Mouse (Mus musculus): ENCODE results near the gene Prkce.
A peak's percentile ranks its signal among the peaks of the same experiment; 100 is the strongest.
"Not testable (repeated sequence)": the region's sequence is repeated elsewhere in the genome, so short reads cannot be mapped to it uniquely, and the experiment has no call there.

The Prkce gene

DNA sequence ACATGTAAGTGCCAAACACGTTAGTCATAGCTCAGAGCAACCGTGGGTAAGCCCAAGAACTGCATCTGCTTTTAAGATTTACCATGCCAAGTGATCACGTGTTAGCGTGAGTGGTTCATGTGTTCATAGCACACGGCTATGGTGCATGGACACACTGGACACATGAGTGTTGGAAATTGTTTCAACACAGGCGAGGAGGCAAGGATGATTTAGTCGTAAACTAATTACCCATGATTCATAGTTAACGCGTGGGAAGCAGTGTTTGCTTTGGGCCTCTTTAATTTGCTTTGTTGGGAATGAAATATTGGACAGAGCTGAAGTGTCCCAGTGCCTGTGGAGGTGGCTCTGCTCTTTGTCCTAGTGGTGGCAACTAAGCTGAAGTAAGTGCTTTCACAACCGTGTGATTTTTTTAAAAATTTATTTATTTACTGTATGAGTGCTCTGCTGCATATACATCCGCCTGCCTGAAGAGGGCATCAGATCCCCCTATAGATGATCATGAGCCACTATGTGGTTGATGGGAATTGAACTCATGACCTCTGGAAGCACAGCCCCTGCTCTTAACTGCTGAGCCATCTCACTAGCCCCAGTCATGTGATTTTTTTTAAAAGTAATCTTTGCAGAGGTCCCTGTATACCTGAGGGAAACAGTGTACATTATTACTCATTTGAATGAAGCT is 290.9 kb downstream of the Prkce start:
- peak; percentile 82 for DNase-seq

DNA sequence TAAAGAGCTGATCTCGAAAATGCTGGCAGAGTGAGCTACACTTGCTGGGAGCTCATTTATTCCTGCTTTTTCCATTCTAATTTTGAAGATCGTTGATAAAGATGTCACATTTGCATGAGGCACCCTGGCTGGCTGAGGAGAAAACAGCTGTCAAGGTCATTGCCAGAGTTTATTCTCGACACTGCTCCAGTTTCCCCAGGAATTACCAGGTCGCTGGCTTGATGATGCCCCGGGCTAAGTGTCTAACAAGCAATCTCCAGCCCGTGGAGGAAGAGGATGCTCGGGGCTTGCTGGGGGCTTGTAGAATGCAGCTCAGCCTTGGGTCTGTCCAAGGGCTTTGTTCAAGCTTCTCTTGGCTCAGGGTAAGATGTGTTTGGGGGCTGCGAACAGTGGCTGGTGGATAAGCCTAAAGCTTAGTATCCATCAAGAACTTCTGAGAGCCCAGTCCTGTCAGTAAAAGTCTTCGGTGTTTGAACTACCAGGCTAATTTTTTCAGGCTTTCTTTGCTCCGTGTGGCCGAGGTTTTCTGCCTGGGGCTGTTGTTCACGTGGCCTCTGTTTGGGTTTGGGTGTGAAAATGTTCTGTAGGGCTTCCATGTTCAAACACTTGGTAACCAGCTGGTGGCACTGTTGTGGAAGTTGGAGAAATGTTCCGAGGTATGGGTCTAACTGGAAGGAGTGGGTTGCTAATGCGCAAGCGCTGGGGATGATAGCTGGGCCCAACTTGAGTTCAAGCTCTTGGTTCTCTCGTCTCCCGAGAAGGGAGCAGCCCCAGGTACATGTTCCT is 293.3 kb downstream of the Prkce start:
- DNase-seq, result peak; percentile 82

DNA sequence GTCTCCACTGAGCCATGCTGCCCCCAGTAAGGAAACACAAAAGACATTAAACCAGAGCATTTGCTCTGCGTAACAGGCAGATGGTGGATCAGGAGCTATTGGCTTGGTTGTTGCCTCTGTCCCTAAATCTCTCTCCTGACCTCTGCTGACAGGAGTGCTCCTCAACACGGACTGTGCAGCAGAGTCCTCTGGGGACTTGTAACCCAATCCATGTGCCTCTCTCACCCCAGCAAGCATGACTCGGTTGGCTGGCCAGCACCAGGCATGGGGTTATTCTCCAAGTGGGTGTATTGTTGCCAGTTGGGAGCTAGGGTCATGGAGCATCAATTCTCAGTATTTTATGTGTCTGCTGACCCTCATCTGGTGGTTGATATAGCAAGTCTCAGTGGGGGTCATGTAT is 295.8 kb downstream of the Prkce start:
- peak; percentile 86 for DNase-seq

DNA sequence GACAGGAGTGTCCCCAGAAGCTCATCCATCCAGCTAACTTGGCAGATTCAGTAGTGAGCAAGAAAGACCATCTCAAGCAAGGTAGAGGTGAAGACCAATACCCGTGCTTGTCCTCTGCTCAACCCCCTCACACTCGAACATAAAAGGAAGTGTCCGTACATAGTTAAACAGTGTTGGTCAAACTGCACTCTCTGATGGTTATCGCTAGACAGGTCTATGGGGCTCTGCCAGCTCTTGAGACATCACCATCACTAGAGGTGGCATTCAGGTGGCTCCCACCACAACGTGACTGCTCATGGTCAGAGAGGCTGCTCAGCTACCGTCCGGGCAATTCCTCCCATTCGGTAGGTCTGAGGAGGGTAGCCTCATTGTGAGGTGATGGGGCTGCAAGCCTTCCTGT is 296.6 kb downstream of the Prkce start:
- peak; percentile 79 for DNase-seq

DNA sequence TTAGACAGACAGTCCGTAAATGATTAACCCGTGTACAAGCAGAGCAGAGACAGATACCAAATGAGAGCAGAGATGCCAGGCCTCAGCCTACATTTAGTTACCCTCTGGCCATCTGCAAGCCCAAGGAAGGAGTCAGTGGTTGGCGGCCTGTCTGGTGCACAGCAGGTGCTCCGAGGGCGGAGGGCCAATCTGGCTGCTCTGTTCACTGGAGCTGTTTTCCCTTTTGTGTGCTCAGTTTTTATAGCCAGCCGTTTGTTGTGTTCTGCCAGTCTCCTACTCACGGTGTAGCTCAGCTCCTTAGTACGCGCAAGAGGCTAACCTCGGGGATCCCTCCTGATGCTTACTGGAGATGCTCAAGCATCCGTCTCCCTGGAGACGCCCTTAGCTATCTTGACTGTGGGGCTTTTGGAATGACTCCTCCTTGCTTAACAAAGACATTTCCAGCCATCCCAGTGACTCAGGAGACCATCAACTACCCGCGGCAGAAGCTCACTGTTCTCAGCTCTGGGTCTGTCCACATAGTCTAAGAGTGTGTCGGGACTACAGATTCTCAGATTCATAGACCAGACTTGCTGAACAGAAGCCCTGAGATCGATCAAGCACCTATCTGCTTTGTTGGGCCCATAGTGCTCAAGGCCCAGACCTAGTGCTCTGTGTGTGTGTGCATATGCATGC is 297.2 kb downstream of the Prkce start:
- peak; percentile 81 for DNase-seq

DNA sequence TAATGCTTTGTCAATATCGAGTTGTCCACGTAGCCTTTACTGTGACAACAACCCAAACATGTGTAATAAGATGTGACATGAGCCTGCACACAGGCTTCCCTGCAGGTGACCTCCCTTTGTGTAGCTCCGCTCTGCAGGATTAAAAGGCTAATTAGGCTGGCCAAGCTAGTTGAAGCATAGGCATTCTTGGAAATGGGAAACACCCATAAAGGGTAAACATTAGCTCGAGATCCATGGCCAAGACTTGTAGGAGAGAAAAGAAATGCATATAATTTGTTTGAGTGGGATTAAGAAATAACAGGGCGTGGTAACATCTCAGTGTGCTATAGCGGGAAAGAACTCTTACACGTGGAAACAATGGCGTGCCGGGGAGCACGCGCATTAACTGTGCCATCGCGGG is 298.3 kb downstream of the Prkce start:
- DNase-seq, result peak; percentile 81

DNA sequence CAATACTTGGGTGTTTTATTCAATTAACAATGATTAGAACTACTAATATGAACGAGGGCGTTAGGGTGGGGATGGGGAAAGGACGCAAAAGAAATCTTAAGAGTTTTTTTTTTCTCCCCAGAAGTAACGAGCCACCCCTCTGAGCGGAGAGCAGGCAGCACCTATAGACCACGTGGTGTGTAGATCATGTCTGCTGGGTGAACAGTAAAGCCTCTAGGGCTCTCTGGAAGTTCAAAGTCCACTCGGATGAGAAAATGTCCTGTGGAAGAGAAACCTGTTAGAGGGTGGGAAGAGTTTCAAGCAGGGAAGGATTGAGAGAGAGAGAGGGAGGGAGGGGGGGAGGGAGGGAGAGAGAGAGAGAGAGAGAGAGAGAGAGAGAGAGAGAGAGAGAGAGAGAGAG is 298.8 kb downstream of the Prkce start:
- DNase-seq, result no peak

DNA sequence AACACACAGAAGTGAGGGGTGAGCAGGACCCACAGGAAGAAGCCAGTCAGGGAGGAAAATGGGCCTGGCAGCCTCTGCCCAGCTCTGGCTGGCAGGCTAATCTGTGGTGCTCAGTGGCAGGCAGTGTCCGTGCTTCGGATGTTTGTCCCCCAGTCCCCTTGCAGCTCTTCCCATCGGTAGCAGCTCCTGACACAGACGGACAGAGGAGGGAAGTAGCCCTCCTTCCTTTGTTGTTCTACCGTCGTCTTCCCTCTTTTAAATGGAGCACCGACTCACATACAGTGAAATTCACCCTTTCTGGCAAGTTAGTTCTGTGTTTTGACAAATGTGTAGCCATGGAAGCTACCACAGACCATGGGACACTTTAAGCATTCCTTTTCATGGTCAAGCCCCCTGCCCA is 299.3 kb downstream of the Prkce start:
- DNase-seq, result peak; percentile 82

DNA sequence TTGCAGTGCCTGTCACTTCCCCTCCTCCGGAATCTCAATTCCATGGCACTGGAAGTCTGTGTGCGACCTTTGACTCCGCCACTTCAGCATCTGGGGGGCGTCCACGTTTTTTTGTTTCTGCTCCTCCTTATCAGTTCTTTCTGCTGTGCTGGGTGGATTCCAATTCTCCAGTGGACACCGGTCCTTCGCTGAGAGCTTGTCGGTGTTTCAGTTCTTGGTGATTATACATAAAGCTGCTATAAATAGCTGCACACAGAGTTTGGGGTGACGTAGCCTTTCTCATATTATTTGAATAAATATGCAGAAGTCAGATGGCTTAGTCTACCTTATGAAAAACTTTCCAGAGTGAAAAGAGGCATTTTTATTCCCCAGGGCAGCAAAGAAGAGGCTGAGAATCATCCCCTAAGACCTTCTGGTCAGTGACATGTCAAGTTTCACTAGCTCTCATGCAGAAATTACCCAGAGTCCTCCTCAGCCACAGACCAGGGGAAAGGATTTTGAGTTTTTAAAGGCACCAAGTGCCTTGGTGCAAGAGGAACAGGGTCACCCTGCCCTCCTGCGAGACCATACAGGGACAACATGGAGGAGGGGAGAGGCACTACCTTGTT is 299.8 kb downstream of the Prkce start:
- DNase-seq, result peak; percentile 84

DNA sequence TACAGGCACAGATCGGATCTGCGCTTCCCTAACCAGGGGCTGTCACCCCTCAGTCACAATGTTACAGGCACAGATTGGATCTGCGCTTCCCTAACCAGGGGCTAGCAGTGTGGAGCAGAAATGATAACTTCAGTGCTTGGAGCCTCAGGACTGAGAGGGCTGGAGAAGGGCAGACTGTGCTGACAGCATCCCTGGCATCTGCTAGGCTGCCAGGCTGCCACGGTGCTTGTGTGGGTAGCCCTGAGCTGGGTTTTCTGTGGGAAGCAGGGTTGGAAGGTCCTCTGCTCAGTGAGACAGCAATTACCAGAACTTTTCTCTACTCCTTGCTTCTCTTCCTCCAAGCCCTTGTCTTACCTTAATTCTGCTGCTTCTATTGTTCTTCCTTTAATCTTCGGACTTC is 300.4 kb downstream of the Prkce start:
- peak; percentile 83 for DNase-seq

DNA sequence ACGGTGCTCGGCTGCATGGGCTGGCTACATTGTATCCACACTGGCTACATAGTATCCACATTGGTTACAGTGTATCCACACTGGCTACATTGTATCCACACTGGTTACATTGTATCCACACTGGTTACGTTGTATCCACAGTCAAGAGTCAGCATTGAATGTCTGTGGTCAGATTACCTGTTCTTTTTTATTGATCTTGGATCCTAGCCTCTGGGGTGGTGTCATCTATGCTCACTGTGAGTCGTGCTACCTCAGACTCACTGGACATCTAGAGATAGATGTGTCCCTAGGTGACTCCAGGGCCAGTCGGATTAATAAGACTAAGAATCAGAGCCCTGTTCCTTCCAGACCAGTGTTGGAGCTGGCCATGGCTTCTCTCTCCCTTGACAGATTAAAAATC is 302.6 kb downstream of the Prkce start:
- peak; percentile 44 for DNase-seq

DNA sequence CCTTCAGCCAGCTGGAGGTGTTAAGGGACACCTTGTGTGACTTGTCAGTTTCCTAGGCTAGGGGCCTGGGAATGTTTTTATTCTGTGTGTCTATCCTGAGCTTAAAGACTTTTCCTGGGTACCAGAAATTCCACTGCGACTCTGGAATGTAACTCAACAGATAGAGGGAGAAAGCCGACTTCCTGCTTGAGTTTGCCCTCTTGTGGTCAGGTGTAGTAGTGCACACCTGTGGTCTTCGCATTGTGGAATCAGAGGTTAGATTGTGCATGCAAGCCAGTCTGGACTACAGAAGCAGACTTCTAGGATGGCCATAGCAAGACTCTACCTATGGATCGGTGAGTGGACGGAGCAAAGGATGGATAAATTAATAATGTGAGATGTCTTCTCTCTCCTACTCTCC is 304.1 kb downstream of the Prkce start:
- peak; percentile 79 for DNase-seq

DNA sequence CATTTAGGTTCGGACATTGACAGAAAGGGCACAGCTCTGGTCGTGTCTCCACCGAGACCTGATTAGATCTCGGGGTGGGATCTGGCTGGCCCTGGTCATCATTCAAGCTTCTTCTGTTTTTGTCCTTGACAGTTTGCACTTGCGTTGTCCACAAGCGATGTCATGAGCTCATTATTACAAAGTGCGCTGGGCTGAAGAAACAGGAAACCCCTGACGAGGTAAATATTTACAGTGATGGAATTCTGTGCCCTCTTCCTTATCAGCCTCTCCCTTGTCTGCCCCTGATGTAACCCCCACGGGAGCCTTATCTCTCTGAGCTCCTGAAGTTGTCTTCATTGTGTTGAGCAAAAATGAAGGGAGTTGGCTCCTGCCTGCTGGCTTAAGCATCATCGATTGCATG is 309.1 kb downstream of the Prkce start:
- peak; percentile 68 for DNase-seq

DNA sequence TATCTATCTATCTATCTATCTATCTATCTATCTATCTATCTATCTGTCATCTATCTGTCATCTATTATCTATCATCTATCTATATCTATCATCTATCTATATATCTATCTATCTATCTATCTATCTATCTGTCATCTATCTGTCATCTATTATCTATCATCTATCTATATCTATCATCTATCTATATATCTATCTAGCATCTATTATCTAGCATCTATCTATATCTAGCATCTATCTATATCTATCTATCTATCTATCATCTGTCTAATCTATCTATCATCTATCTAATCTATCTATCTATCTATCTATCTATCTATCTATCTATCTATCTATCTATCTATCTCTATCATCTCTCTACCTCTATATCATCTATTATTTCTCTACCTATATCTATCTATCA is 309.8 kb downstream of the Prkce start:
- DNase-seq, result not testable (repeated sequence)

DNA sequence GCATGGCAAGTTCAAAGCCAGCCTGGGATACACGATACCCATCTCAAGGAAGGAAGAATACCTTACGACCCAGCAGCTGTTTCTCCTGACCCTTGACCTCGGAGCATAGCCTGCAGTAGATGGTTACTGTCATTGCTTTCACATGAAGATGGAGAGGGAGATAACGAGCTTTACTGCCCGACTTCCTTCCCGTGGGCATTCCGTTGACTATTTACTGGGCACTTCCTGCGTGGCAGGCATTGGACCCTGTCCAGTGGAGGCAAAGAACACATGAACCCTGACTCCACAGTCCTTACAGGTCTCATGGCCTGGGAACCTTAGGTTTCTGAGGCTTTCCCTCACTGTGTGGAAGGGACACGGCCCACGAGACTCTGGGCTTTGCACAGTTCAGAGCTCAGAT is 311.8 kb downstream of the Prkce start:
- no peak for DNase-seq

DNA sequence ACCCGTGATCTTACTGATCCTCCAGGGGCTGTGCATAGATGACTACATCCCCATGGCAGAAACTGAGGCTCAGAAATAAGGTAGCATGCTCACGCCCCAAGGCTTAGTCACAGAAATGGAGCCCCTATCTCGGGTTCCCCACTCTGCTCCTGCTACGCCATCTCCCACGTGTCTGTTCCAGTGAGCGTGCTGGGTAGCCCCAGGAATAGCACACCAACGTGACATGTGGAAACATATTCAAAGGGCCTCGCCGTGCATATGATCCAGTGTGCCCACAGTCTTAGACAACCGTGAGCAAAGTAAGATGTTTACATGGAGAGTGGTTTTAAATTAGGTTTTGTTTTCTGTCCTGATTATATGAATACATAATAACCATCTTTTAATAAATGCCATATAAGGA is 315.1 kb downstream of the Prkce start:
- DNase-seq, result no peak

DNA sequence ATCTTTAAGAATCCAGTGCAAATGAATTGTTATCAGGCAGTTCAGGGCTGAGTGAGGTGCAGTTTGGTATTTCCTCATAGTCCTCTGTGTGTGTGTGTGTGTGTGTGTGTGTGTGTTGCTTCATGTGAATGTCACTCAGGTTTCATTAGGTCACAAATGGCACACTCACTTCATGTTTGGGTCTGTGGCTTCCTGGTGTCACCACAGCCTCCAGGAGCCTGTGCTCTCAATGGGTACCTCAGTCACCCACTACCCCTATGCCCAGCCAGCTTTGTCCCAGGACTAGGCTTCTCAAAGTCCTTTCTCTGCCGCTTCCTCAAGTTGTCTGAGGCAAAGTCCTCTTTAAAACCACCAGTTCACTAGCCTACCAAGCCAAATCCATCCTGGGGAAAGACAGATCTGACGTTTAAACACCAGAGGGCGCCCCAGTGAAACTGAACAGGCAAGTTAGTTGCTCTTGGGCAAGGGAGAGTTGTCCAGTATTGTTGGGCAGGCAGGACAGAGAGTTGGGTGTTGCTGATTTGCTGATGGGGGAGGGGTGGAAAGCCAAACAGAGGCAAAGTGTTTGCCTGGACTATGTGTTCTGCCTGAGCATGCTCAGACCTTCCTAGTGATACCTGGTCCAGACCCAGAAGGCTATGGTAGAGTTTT is 316.6 kb downstream of the Prkce start:
- DNase-seq, result peak; percentile 97

DNA sequence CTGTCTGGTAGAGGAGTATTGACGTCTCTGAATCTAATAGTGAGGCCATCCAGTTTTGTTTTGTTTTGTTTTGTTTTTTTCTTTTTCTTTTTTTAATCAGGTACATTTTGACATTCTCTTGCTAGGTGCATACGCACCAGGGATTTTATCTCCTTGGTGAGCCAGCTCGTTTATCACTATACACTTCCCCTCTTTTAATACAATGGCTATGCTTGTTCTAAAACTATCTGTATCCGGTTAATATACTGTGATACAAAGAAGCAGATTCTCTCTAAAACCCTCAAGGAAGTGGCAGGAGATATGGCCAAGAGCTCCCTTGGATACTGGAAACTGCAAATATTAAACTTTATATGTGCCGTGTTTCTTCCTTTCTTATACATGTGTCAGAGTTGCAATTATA is 319.1 kb downstream of the Prkce start:
- no peak for DNase-seq

DNA sequence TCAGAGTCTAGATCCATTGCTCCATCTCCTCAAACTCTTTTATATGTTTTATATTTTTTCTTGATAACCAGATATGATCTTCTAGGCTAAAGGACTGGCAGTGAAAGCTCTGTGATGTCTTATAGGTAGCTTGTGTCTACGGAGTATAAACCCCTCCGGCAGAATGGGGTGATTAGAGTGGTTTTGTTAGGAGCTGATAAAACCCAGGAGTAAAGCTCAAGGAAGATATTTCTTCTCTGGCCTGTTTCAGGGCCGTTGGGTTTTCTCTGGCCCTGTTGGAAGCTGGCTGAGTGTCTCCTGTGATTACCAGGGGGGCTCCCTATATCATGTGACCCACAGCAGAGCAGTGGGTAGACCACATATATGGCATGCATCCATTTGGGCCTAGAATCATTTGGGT is 319.9 kb downstream of the Prkce start:
- no peak for DNase-seq

DNA sequence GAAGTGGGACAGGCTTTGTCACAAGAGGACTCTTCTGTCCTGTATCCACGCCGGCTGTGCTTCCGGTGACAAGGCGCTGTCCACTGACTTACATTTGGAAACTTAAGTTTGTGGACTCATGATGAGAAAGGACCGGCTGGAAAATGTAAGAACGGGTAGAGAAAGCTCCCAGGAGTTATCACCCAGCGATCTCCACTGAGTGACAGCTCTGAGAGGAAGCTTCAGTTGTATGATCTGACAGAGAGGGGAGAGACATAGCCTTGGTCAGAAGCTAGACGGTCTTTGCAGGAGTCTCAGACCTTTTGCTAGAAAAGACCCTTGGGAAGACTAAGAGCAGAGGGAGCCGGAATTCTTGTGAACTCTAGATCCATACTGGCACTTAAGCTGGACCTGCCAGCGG is 322.2 kb downstream of the Prkce start:
- DNase-seq, result no peak

DNA sequence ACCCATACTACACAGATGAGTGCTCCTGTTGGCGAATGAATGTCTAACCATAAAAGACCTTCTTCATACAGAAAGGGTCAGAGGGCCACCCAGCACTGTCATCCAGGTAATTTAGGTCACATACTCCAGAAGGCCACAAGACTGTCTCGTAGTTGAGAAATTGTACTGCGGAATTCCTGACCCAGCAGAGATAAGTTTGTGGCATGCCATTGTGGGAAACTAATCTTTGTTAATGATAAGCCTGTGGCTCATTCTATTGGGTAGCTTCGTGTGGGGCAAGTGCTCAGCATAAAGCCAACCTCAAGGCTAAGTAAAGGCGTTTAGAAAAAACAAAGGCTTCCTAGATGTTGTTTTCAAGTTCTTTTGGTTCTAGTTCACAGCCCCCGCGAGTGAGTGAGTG is 324.8 kb downstream of the Prkce start:
- DNase-seq, result no peak

DNA sequence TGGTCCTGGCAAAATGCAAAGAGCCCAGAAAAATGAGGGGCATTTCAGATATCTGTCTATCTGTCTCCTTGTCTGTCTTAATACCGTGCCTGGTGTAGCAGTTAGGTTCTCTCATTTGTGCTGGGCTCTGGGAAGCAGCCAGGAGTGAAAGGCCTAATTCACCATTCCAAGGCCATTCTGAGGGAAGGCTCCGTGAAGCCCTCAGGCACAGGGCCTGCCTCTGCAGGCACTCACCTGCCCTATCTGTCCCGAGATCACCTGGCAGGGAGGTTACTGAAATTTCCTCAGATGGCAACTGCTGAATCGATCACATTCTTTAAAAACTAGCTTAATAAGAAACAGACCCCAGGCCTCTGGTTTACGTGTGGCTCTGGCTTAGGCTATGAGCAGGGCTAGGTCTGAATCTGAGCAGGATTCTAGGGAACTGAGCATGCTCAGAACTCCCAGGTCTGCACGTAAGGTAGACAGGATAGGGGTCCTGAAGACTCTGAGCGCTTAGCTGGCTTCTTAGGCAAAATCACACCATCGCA is 326.4 kb downstream of the Prkce start:
- no peak for DNase-seq

DNA sequence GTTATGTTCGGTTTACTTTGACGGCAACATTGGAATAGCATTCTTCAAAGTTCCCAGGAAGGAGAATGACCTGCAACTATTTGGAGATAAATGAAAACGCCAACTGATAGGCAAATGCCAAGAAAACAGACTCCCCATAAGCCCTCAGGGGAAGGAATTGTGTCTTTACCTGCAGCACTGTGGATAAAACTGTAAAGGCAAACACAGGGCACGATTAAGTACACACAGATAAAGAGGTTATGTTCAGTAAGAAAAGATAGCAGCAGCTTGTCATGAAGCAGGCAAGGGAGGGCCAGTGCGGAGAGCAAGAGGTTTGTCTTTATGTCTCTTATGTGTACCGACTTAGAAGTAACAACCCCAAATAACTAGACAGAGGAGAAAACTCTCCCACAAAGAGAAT is 326.9 kb downstream of the Prkce start:
- DNase-seq, result no peak

Measured in heart, adult 11 months (tissue).